Mouse (Mus musculus) thymus, postnatal 14 days (tissue): ENCODE data around the gene Zpr1.

Experiments used
- DNase-seq: peaks from one replicate; pipeline ENCODE4 v3.0.0; 2021

The Zpr1 gene

GRCm38 (mm10) chr9:46329801-46330585, 57.1 kb downstream of the Zpr1 start:
- no peak for DNase-seq

- no peak for DNase-seq
These were observed 57.7 kb downstream of the Zpr1 start for GRCm38 (mm10) chr9:46330586-46330895.

DNA sequence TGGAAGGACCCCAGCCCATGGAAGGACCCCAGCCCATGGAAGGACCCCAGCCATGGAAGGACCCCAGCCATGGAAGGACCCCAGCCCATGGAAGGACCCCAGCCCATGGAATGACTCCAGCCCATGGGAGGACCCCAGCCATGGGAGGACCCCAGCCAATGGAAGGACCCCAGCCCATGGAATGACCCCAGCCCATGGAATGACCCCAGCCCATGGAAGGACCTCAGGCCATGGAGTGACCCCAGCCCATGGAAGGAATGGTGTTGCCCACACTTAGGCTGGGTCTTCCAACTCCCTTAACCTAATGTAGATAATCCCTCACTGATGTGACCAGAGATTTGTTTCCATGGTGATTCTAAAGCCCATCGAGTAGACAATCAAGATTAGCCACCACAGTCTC, 58.4 kb downstream of the Zpr1 start:
- DNase-seq, result no peak
